Mouse (Mus musculus): ENCODE measurements around the gene Zfp965.
"Not testable (repeated sequence)": the region's sequence is repeated elsewhere in the genome, so short reads cannot be mapped to it uniquely, and the experiment has no call there.

Zfp965 gene

GRCm38 (mm10) chr2:175469685-175470084 is at the start of gene Zfp965:
Zfp965 (plus strand) TSS chr2:175469985.
- not testable (repeated sequence) for DNase-seq

- DNase-seq = not testable (repeated sequence)
Observed at GRCm38 (mm10) chr2:175435707-175436106, 34.1 kb upstream of the Zfp965 start, which contains the start of gene Gm4724. Gm4724 (minus strand) TSS chr2:175435807.

Measured in cerebellum, adult 9-11 months (tissue).